Mouse (Mus musculus) B cell, adult 2 months (primary cell): ENCODE data around the gene P2rx7.

Source experiments
- DNase-seq, 2 experiments: peaks; one replicate each; pipeline ENCODE4 v3.0.0; 2022

P2rx7 gene

DNA sequence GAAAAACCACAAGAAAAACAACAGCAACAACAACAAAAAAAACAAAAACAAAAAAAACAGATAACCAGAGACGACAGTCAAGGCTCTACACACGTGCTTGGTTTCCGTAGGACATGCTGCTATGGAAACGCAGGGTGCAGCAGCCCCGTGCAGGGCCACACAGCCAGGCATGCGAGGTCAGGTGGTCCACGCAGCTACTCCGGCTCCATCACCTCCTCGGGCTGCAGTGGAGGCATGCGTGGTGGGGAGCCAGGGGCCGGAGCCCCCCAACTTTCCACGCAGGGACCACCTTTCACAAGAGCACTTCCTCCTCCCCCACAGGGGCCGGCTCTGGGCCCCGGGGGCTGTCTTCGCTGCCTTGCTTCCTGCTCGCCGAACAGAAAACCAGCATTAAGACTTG is 90.2 kb downstream of the P2rx7 start:
- peak in 1 of 2 experiments; percentile 20 for DNase-seq

DNA sequence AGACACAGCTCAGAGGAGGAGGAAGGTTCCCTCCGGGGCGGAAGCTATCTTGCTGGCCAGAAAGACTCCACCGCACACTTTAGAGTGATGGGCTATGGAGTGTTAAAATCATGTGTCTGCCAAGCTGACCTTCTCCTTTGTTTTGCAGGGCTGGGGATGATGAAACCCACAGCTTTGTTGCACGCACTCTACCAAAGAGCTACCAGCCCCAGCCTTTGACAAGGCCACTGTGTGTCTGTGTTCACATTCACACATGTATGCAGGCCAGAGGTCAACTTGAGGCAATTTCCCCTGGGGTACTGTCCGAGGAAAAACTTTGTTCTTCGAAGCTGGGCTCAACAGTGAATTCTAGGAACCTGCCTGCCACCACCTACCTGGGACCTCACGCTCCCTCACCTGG is 92.1 kb downstream of the P2rx7 start:
- no peak for DNase-seq

GRCm38 (mm10) chr5:122736761-122737160 is 93.0 kb downstream of the P2rx7 start:
- DNase-seq, result no peak
